Mouse (Mus musculus): ENCODE measurements at regions not wholly inside any gene's neighbourhood (a gene's known extent, or its start where the extent isn't known, plus 50 kb on each side); places are given as distances from the start of the nearest gene placed in this dataset.
A peak's percentile ranks its signal among the peaks of the same experiment; 100 is the strongest.

DNA sequence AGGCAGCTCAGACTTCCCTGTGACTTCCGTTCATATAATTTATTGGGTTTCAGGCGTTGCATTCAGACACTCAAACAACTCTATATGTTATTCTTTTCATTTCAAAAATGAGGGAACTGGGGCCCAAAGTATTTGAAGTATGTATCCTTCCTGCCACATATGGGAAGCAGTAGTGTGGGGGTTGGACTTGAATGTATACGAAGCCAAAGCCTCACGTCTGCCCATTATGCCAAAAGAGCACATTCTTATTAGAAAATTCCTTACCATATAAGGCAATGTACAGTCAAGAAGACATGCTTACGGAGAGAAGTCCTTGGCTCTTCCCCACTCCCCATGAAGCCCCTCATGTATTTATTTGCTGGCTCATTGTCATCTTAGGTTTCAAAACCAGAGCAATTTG lies 97.4 kb downstream of the Evx1 start:
- peaks cover 0 to 11% of the 10 kb centered on the region in 2 experiments; a peak in 2 of 4 replicates for H3K4me1 ChIP-seq (ENCODE audit: control insufficient read depth in 1 of 2, insufficient read depth in 2 of 2)
- H3K4me3 ChIP-seq (replicated peaks in 1 of 3; ENCODE audit: low read depth in 2 of 3, low read length in 2 of 3, poor library complexity in 1 of 3): no peak overlapping the region
- in situ Hi-C loops (cut with MboI; ENCODE audit: low pct_ligation_motif_present, low pct_unique_long_range_greater_than_20kb, low sequenced_read_pairs): no loop called here
- TF ChIP-seq NRF1 (IDR thresholded peaks at IDR 0.05; ENCODE audit: low read depth, low read length) (no peak), SMC3 (IDR thresholded peaks at IDR 0.05; ENCODE audit: low read depth, low read length) (no peak), ELF1 (IDR thresholded peaks at IDR 0.05; ENCODE audit: low read depth, low read length) (no peak), MAX (IDR thresholded peaks at IDR 0.05; ENCODE audit: low read length) (no peak), MAFK (IDR thresholded peaks at IDR 0.05; ENCODE audit: insufficient replicate concordance, low read length) (no peak), ZKSCAN1 (IDR thresholded peaks at IDR 0.05; ENCODE audit: borderline replicate concordance, low read depth, low read length) (no peak), IRF4 (IDR thresholded peaks at IDR 0.05; ENCODE audit: low read depth, low read length) (no peak), CHD2 (IDR thresholded peaks at IDR 0.05; ENCODE audit: low read length) (no peak), EP300 (IDR thresholded peaks at IDR 0.05; ENCODE audit: low read length) (no peak), JUN (IDR thresholded peaks at IDR 0.05; ENCODE audit: insufficient read depth, low read depth, low read length) (no peak), UBTF (IDR thresholded peaks at IDR 0.05; ENCODE audit: low read depth, low read length) (no peak), HCFC1 (IDR thresholded peaks at IDR 0.05; ENCODE audit: low read depth, low read length) (no peak), CTCF (conservative IDR thresholded peaks at IDR 0.05 in 1 of 2, IDR thresholded peaks at IDR 0.05 in 1 of 2; ENCODE audit: low read depth in 2 of 2, low read length in 2 of 2) (no peak), KAT2A (IDR thresholded peaks at IDR 0.05; ENCODE audit: insufficient replicate concordance, low read length) (no peak), MXI1 (IDR thresholded peaks at IDR 0.05; ENCODE audit: low read depth, low read length) (no peak), MEF2A (IDR thresholded peaks at IDR 0.05; ENCODE audit: borderline replicate concordance, low read depth, low read length) (no peak), POLR2AphosphoS2 (IDR thresholded peaks at IDR 0.05; ENCODE audit: low read depth, low read length) (no peak), NELFE (IDR thresholded peaks at IDR 0.05; ENCODE audit: low read depth, low read length) (no peak)
- H3K4me2 ChIP-seq (ENCODE audit: insufficient read depth, low read depth, poor library complexity, severe bottlenecking): no peak overlapping the region
- no peak overlapping the region for H3K27ac ChIP-seq (ENCODE audit: insufficient read depth, low read depth)
- no peak for DNase-seq (ENCODE audit: extremely low read depth)
- H3K79me2 ChIP-seq (replicated peaks; ENCODE audit: control insufficient read depth, extremely low read depth, insufficient read depth, poor library complexity, severe bottlenecking): no peaks in the 10 kb centered on the region
- dilution Hi-C loops (cut with MboI; ENCODE audit: extremely low pct_ligation_motif_present, extremely low pct_unique_long_range_greater_than_20kb, low sequenced_read_pairs): no loop called here
- H3K27me3 ChIP-seq (replicated peaks): no peaks in the 10 kb centered on the region
- H3K36me3 ChIP-seq (replicated peaks in 1 of 2; ENCODE audit: control insufficient read depth in 1 of 2, insufficient read depth in 1 of 2, low read length in 1 of 2): no peaks in the 10 kb centered on the region
- H3K9me3 ChIP-seq (replicated peaks; ENCODE audit: low read length): no peaks in the 10 kb centered on the region
- no peak overlapping the region for H3K9ac ChIP-seq (ENCODE audit: insufficient read depth, low read depth)

DNA sequence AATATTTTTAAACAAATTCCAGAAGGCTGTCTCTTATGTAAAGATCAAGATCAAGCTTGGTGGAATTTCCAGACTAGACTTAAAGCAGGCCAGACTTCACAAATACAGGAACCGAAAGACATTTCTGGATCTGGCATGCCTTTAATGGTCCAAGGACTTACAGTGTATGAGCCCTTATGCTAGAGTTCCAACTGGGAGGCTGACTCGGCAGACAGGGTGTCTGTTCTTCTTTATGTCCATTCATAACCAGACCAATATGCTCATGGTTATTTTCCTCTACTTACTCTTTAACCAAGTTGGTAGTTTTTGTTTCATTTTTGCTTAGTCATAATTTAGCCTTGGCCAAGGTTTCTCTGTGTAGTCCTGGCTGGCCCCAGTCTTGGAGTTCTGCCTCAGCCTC lies 98.0 kb downstream of the Evx1 start:
- in situ Hi-C loops (cut with MboI; ENCODE audit: low pct_ligation_motif_present, low pct_unique_long_range_greater_than_20kb, low sequenced_read_pairs): no loop called here
- no peak overlapping the region for H3K27ac ChIP-seq (ENCODE audit: insufficient read depth, low read depth)
- H3K9ac ChIP-seq (ENCODE audit: insufficient read depth, low read depth): no peak overlapping the region
- peak overlapping the region; percentile 85; the same call in 1 of the 2 replicates for H3K4me2 ChIP-seq (ENCODE audit: insufficient read depth, low read depth, poor library complexity, severe bottlenecking)
- no peak overlapping the region for H3K4me3 ChIP-seq (replicated peaks in 1 of 3; ENCODE audit: low read depth in 2 of 3, low read length in 2 of 3, poor library complexity in 1 of 3)
- peaks cover 0 to 11% of the 10 kb centered on the region in 2 experiments; a peak in 2 of 4 replicates for H3K4me1 ChIP-seq (ENCODE audit: control insufficient read depth in 1 of 2, insufficient read depth in 2 of 2)
- peak; percentile 37; the same call in 1 of the 2 replicates for TF ChIP-seq MAFK (IDR thresholded peaks at IDR 0.05; ENCODE audit: insufficient replicate concordance, low read length)
- peak; percentile 35; the same call in 1 of the 2 replicates for TF ChIP-seq JUN (IDR thresholded peaks at IDR 0.05; ENCODE audit: insufficient read depth, low read depth, low read length)
- TF ChIP-seq BHLHE40 (IDR thresholded peaks at IDR 0.05; ENCODE audit: low read depth, low read length): peak; percentile 33; the same call in 1 of the 2 replicates
- no peak for TF ChIP-seq SIN3A (IDR thresholded peaks at IDR 0.05; ENCODE audit: low read length)
- TF ChIP-seq USF1 (IDR thresholded peaks at IDR 0.05; ENCODE audit: low read depth, low read length): no peak
- TF ChIP-seq KAT2A (IDR thresholded peaks at IDR 0.05; ENCODE audit: insufficient replicate concordance, low read length): no peak
- TF ChIP-seq NELFE (IDR thresholded peaks at IDR 0.05; ENCODE audit: low read depth, low read length): no peak
- TF ChIP-seq MEF2A (IDR thresholded peaks at IDR 0.05; ENCODE audit: borderline replicate concordance, low read depth, low read length): no peak
- TF ChIP-seq E2F4 (IDR thresholded peaks at IDR 0.05; ENCODE audit: insufficient replicate concordance, low read depth, low read length): no peak
- peak; percentile 12; the same call in 1 of the 2 replicates for TF ChIP-seq JUND (conservative IDR thresholded peaks at IDR 0.05; ENCODE audit: low read depth, low read length)
- TF ChIP-seq MYC (IDR thresholded peaks at IDR 0.05; ENCODE audit: low read depth, low read length): no peak
- no peak for TF ChIP-seq ZMIZ1 (IDR thresholded peaks at IDR 0.05; ENCODE audit: low read depth, low read length)
- TF ChIP-seq IRF4 (IDR thresholded peaks at IDR 0.05; ENCODE audit: low read depth, low read length): peak; percentile 44
- no peak for TF ChIP-seq CHD1 (IDR thresholded peaks at IDR 0.05; ENCODE audit: low read depth, low read length)
- peak; percentile 64 for TF ChIP-seq EP300 (IDR thresholded peaks at IDR 0.05; ENCODE audit: low read length)
- TF ChIP-seq POLR2A (IDR thresholded peaks at IDR 0.05; ENCODE audit: low read depth, low read length): no peak
- peak; percentile 26 for DNase-seq (ENCODE audit: extremely low read depth)
- dilution Hi-C loops (cut with MboI; ENCODE audit: extremely low pct_ligation_motif_present, extremely low pct_unique_long_range_greater_than_20kb, low sequenced_read_pairs): no loop called here
- no peaks in the 10 kb centered on the region for H3K9me3 ChIP-seq (replicated peaks; ENCODE audit: low read length)
- H3K79me2 ChIP-seq (replicated peaks; ENCODE audit: control insufficient read depth, extremely low read depth, insufficient read depth, poor library complexity, severe bottlenecking): no peaks in the 10 kb centered on the region
- H3K36me3 ChIP-seq (replicated peaks in 1 of 2; ENCODE audit: control insufficient read depth in 1 of 2, insufficient read depth in 1 of 2, low read length in 1 of 2): no peaks in the 10 kb centered on the region
- no peaks in the 10 kb centered on the region for H3K27me3 ChIP-seq (replicated peaks)

Measured in CH12.LX (cell line).